Mouse (Mus musculus): ENCODE data around the gene Ehd3.
A peak's percentile ranks its signal among the peaks of the same experiment; 100 is the strongest.

The Ehd3 gene

GRCm38 (mm10) chr17:73803521-73804184 is at the start of gene Ehd3:
Ehd3 (plus strand) TSS chr17:73804134.
- no peak for DNase-seq

GRCm38 (mm10) chr17:73770964-73771363 is 33.0 kb upstream of the Ehd3 start:
- DNase-seq = peak; percentile 62 to 66

GRCm38 (mm10) chr17:73786642-73787311 is 17.2 kb upstream of the Ehd3 start:
- peak; percentile 56 to 67 for DNase-seq

- peak; percentile 27 to 33 for DNase-seq
Observed at GRCm38 (mm10) chr17:73790284-73791020, 13.5 kb upstream of the Ehd3 start.

GRCm38 (mm10) chr17:73796789-73797188 is 7.1 kb upstream of the Ehd3 start:
- peak; percentile 31 to 37 for DNase-seq

GRCm38 (mm10) chr17:73797706-73798105 is 6.2 kb upstream of the Ehd3 start:
- no peak for DNase-seq

- peak; percentile 93 to 94 for DNase-seq
Observed at GRCm38 (mm10) chr17:73804592-73805271, 798 bp downstream of the Ehd3 start.

- no peak for DNase-seq
Observed at GRCm38 (mm10) chr17:73806331-73806730, 2.4 kb downstream of the Ehd3 start.

GRCm38 (mm10) chr17:73807211-73807610 is 3.3 kb downstream of the Ehd3 start:
- DNase-seq = no peak

GRCm38 (mm10) chr17:73808431-73808830 is 4.5 kb downstream of the Ehd3 start:
- DNase-seq = peak; percentile 59 to 75

- peak in 1 of 2 experiments; percentile 33 for DNase-seq
Observed at GRCm38 (mm10) chr17:73810801-73811200, 6.9 kb downstream of the Ehd3 start.

GRCm38 (mm10) chr17:73811566-73811965 is 7.6 kb downstream of the Ehd3 start:
- DNase-seq = peak; percentile 47 to 66

- no peak for DNase-seq
Observed at GRCm38 (mm10) chr17:73813031-73813660, 9.2 kb downstream of the Ehd3 start.

GRCm38 (mm10) chr17:73814500-73815190 is 10.7 kb downstream of the Ehd3 start:
- no peak for DNase-seq

GRCm38 (mm10) chr17:73817697-73818380 is 13.9 kb downstream of the Ehd3 start:
- DNase-seq = no peak

GRCm38 (mm10) chr17:73818936-73819335 is 15.0 kb downstream of the Ehd3 start:
- no peak for DNase-seq

- DNase-seq = peak; percentile 36 to 59
Observed at GRCm38 (mm10) chr17:73820726-73821125, 16.8 kb downstream of the Ehd3 start.

GRCm38 (mm10) chr17:73822255-73822654 is 18.3 kb downstream of the Ehd3 start:
- DNase-seq = no peak

- no peak for DNase-seq
Observed at GRCm38 (mm10) chr17:73823121-73824021, 19.4 kb downstream of the Ehd3 start.

- DNase-seq = no peak
Observed at GRCm38 (mm10) chr17:73824022-73824340, 20.0 kb downstream of the Ehd3 start.

Data from kidney, postnatal 36 days (tissue).